Mouse (Mus musculus) T-helper 17 cell (primary cell): ENCODE data around the gene Spock1.
"Not testable (repeated sequence)": the region's sequence is repeated elsewhere in the genome, so short reads cannot be mapped to it uniquely, and the experiment has no call there.

ENCODE experiments used
- in situ Hi-C, 2 experiments: fragments of 300-600 bp; cut with MboI, MseI; formaldehyde crosslinking; loops; 1 replicate in 1 of 2; 2 replicates in 1 of 2; pipeline ENCODE4 v1.15.1; 2025; ENCODE audit warnings: high pct_unique_total_duplicates in 2 of 2

Spock1 gene

DNA sequence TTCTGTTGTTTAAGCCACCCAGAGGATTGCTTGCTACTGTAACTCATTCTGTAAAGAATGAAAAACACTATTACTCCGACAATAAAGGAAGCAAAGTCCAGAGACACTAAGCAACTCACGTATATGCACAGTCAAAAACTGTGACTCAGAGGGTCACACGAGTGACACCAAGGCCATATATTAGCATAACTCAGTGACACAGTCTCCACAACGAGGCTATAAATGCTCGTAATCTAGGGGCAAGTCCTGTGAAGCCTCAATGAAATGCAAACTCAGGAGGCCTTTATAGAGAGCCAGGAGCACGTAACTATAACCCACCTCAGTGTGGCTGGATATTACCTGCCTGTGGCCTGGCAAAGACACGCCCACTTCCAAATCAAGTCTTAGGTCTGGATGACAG, 298.2 kb downstream of the Spock1 start:
- in situ Hi-C loops, result loop anchor here in 1 of 2 experiments (5.0 kb wide), 1 partner anchor 92 kb away; no protein-coding TSS in a partner anchor

DNA sequence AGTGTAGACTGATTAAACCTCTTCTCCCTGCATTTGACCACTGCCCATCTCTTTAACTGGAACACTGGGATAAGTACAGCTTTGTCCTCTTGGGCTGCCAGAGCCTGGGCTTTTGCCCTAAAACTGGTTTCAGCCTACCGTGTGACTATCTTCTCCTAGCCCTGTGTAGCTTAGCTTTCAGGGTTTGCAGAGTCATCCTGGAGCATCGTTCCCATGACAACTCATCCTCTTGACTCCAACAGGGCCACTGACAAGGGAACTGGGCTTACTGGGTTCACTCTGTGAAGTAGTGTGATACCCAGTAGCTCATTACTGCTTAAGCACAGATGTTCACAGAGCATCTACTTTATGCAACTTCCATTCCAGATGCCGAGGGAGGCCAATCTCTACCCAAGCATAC, 303.7 kb downstream of the Spock1 start:
- in situ Hi-C loops, result no loop called here

DNA sequence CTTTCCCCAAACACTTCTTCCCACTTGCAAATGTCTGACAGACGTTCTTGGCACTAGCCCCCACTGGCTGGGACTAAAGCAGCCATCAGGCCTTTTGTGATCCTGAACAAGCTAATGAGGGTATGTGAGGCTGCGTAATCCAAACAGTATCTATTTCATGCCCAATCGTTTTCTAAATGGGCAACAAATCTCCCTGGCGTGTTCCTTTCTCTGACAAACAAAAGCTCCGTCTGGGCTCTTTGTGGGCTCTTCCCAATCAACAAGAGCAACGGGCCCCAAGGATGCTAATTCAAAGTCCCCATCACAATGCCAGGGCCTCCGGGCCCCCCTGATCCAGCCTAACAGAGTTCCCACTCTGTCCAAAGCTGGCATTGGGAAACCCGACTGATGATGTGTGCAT, 304.9 kb downstream of the Spock1 start:
- in situ Hi-C loops, result no loop called here

DNA sequence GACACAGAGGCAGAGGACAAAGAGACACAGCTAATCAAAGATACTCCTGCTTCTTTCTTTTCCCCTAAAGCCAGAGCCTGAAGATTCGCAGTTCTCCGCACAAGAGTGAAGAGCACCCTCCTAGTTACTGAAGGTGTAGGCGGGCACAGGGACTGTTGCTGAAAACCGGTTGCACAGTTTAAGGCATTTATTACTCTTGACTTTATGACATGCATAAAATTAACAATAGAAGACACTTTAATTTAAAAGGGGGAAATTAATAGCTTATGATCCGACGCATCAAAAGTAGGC, 312.4 kb downstream of the Spock1 start:
- in situ Hi-C loops, result no loop called here

DNA sequence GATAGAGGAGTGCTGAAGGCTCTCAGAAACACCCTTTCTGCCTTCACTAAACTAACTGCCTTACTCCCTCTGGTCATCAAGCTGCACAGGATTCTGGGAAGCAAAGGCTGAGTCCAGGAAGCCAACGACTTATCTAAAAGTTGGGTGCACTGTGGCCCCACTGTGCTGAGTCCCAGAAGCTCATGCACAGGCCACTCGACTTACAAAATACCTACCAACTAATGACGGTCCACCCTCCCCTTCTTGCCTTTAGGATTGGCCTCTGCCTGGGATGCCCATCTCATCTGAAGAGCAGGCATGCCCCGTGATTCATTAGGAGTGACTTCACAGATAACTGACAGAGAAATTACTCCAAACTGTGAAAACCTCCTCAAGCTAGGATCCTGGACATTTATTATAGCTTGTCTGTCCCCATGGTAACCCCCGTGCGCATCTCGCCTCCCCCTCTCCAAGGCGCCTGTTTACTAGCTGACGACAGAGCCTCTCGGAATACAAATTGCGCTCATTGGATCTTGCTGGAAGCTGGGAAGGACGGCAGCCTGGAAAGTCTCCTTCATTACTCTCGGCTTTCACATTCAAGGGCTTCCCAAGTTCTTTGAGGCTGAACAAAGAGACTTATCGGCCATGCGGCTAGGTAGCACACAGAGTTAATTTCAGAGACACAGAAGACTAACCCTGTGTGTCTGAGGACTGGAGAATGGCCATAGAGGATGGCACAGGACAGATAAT, 312.9 kb downstream of the Spock1 start:
- in situ Hi-C loops, result no loop called here

DNA sequence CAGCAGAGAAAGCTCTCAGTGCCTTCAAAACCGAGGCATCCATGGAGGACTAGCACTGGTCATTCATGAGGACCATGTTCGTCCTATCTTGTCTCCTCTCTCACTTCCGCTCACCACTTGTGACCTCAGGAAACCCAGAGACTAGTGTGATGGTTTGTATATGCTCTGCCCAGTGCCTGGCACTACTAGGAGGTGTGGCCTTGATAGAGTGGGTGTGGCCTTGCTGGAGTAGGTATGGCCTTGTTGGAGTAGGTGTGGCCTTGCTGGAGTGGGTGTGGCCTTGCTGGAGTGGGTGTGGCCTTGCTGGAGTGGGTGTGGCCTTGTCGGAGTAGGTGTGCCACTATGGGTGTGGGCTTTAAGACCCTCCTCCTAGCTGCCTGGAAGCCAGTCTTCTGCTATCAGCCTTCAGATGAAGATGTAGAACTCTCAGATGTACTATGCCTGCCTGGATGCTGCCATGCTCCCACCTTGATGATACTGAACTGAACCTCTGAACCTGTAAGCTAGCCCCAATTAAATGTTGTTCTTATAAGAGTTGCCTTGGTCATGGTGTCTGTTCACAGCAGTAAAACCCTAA, 318.7 kb downstream of the Spock1 start:
- in situ Hi-C loops, result not testable (repeated sequence)

DNA sequence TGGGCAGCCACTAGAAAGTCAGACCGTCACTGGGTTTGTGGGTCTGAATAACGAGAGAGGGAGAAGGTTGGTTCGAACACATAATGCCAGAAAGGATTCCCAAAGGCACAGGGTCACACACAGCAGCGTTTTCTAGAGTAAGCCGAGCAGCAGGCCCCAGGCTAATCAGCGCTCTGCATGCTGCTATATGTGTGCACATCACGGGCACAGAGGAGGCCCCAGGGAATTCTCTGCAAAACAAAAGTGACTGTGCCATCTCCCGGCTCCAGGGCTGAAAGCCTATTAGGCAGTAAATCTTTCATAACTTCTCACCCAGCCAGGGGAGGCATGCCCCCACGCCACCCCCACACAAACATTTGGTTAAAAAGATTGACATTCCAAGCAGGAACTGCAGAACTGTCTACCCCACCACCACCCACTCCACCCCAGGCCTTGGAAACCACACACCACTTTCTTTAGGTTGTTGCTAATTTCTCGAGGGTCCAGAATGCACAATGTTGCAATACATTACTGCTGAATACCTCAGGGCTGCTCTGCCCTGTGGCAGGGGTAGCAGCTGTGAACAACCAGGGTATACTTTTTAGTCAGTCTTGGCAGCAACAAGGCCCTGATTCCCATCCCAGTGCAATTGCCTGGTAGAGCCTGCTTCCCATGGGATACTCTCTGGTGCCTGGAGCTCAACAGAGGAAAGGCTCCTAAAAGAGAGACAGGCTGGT, 319.4 kb downstream of the Spock1 start:
- in situ Hi-C loops, result no loop called here

DNA sequence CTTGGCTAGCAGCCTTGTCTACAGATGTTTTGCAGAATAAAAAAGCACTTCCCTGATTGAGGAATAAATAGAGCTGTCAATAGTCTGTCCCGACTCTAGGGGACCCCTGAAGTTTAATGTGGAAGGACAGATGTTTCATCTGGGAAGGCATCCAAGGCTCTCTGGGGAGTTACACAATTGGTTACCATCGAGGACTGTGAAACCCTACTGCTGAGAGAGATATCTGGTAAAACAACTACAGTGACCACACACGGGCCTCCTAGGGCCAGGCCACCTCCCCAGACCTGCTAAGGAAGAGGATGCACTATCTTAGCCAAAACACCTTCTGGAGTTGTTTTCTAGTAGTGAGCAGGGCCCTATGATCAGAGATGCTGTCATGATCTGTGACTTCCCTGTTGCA, 323.0 kb downstream of the Spock1 start:
- in situ Hi-C loops, result no loop called here

DNA sequence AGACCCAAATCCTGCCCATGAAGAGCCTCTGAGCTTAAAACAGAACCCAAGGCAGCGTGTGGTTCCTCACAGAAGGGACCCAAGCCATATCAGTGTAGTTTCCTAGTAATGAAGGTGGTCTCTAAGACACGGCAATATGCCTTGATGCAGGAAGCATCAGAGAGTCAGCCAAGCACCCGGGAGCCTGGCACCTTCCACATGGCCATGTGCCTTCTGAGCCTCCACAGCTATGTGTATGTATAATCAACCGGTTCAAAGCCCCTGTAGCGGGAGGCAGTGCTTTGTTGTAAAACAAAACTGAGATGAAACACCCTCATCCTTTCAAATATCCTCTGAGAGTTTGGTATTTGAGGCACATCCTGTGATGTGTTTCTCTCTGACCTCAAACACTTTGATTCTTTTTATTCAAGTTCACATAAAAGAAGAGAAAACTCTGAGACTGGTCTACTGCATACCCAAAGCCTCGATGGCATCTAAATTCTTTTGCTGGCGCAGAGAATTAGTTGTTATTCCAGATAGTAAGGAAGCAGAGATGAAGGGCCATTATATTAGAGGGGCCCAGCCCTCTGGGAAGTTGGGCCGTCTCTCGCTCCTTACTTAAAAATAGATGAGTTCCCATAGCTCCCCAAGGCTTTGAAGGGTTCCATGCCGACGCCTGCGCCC, 325.7 kb downstream of the Spock1 start:
- in situ Hi-C loops, result no loop called here

DNA sequence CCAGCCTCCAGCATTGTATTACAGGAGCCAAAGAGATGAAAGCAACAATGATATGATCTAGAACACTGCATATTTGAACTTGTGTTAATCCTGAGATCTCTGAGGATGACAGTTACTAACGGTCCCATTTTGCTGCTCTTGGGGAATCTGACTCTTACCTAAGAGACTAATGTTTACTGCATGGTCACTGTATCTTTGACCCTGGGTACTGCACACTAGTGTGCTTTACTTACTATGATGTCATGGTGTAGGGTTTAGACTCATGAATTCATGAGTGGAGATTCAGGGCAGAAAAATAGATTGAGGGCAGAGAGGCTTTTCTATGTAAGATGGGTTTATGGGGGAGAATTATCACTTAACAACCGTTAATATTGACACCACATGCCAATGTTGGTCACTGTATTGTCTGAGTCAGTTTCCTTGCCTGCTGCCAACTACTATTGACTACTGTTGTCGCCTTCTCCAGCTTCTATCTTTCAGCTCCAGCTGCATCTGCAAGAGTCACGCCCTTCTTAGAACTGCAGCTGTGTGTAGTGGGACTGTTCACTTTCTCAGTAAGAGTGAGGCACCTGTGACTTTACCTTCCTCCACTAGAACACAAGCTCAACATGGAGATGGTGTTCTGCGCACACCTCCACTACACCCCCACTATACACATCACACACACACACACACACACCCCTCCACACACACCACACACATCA, 330.4 kb downstream of the Spock1 start:
- in situ Hi-C loops, result no loop called here

DNA sequence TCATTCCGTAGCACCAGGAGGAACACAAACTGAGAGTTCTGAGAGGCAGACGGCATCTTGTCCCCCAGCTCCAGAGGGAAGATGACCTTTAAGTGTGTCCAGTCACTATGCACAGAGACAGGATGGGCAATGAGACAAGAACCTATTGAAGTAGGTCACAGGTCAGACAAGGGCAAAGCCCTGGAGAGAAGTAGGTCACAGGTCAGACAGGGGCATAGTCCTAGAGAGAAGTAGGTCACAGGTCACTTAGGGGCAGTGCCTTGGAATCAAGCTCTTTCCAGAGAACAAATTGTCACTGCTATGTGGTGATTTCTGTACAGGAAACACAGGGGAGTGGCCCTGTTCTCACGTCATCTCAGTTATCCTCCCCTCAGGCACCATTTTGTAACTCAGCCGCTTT, 334.6 kb downstream of the Spock1 start:
- in situ Hi-C loops, result no loop called here

DNA sequence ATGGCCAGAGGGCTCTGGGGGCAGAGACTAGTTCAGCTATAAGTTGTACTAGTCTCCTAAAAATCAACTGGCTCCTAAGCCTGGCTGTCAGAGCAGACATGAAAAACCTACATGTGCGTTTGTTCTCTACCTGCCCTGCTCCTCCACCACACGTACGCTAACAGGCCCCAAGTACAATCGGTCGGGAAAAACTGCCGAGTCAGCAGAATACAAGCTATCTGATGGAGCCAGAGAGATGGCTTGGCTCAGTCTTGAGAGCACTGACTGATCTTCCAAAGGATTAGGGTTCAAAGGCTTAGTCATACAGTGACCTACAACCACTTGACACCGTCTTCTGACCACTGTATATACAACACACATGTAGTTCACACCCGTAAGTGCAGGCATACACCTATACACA, 339.7 kb downstream of the Spock1 start:
- in situ Hi-C loops, result no loop called here

DNA sequence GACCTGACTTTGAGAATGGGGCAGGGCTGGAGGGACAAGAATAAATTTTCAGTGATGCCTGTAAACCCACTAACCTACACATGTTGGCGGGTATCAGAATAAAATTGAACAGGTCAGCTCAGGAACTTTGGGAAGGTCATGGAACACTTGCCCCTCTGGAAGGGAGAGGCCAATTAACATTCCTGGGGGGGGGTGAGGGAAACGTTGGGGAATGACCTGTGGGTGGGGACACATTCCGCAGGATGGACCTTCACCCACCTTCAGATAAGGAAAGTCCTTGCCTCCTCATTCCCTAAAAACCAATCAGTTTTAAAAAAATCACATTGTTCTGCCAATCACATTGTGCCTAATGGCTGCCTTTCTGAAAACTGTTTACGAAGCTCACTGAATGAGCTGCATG, 352.9 kb downstream of the Spock1 start:
- in situ Hi-C loops, result no loop called here

DNA sequence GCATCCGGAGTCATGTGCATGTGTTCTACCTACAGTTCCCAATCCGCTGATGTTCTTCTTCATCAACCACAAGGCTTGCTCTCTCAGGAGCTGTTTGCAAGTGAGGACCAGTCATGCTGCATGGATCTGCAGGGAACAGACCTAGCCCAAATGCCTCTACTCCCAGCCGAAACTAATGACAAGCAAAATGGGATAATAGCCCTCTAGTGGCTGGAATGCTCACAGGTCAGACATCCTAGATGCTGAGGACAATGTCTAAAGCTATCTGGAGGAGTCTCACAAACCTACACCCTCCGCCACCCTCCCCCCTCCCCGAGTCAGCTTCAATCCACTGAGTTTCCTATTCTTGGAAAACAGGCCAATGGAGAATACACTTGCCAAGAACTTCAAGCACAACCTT, 358.4 kb downstream of the Spock1 start:
- in situ Hi-C loops, result no loop called here

DNA sequence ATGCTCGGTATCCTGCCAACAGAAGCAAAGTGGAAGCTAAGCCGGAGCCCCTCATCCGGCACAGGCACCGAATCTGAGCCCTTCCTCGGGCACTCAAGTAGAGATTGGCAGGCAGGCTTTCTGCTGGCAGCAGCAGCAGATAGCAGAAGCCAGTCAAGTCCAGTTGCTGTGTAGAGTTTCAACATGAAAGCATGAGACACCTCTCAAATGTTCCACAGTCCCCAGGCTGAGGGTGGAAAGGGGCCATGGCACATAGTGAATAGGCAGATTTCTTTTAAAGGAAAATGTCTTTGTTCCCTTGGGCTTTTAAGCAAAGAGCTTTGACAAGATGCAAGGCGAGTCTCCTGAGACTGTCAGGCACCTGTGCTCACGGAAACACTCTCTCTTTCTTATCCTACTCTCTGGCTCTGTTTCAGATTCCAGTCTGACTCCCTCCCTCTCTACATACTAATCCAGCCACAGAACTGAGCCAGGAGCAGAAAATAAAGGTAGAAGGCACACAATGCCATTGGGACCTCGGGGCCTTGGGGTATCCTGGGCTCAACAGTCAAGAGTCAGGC, 371.1 kb downstream of the Spock1 start:
- in situ Hi-C loops, result no loop called here

DNA sequence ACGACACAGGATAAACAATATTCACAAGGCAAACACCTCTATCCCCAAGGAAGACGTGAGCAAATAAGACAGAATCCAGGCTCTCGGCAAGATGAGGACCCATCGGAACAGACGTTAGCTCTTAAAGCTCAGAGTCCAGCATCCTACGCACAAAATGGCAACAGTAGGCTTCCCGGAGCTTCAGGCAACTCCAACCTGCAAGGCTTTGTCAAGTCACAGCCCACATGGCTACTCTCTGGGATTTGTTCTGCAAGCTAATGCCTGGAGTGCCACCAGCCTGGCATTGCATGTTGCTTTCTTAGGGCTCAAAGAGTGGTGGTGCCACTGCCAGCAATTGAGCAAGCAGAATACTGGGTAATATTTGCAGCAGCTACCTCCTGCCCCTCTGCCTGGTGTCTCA, 373.8 kb downstream of the Spock1 start:
- in situ Hi-C loops, result no loop called here

DNA sequence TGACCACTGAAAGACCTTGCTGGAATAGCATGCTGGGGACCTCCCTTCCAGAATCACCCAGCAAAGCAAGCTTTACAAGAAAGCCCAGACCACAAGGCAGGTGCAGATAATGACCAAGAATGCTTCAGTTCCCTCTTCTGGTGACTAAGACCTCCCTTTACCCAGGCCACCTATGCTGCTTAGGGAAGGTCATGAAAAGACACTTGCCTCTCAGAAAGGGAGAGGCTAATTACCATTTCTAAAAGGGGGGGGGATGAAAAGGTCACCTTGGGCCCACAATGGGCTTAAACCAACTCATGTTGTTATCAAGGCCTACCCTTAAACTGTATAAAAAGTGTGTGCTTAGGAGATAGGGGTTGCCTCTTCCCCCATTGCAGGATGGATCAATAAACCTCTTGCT, 382.2 kb downstream of the Spock1 start:
- in situ Hi-C loops, result no loop called here

DNA sequence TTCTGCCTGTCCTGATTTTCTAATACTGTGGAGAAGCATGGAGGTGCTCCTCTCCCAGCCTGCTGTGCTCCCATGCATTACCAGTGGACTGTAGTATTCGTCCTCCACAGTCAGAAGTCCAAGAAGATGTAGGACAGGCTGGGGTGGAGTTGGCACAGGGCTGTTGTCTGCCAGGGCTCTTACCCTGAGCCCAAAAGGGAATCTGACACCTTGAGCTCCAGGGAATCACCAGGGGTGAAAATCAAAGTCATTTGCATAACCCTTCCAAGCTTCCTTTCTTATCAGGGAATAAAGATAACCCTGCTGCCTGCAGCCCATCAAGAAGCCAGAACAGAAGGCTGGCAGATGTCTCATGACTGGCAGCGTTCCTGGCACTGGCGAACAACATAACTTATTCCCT, 383.6 kb downstream of the Spock1 start:
- in situ Hi-C loops, result no loop called here

DNA sequence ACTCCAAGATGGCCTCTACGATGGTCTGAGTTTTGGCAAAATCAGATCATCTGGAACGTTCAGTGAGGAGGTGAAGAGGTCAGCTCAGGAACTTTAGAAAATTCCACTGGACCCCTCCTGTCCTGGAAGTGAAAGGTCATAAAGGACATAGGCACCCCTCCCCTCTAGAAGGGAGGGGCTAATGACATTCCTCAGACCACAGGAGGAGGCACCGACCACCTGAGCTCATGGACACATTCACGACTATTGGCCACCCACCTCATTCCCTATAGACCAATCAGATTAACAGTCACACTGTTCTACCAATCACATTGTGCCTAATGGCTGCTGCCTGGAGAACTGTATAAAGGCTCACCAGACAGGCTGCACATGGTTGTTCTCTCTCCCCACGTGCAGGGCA, 384.8 kb downstream of the Spock1 start:
- in situ Hi-C loops, result no loop called here

DNA sequence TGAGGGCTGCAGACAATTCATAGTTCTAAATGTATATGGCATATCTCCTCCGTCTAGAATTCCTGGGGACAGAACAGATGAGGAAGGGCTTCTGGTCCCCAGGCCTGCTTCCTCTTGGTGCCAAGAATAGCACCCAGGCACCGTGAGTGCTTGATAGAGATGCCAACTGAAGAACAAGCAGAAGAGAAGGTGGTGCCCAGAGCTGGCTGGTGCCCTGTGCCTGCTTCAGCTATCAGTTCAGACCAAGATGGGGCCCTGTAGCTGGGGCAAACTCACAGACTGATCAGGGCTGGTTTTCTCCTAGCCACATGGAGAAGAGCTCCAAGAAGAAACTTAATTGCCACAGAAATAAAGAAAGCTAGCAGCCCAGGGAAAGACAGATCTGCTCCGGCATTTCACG, 385.8 kb downstream of the Spock1 start:
- in situ Hi-C loops, result no loop called here

DNA sequence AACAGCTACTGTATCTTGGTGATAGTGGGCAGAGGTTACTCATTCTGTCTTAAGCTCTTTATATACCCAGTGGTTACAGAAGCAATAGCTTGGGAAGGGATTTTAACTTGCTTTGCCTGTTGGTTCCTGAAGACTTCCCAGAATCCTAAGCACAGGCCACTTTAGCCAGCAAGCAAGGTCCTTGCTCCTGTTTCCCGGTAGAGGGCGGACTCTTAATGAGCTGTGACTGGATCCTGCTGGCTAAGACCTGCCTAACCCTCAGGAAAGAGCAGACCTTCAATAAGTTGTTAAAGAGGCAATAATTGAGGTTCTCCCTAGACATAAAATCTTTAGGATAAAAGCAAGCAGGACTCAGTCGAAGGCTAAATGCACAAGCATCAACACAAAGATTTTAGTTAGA, 387.0 kb downstream of the Spock1 start:
- in situ Hi-C loops, result no loop called here

DNA sequence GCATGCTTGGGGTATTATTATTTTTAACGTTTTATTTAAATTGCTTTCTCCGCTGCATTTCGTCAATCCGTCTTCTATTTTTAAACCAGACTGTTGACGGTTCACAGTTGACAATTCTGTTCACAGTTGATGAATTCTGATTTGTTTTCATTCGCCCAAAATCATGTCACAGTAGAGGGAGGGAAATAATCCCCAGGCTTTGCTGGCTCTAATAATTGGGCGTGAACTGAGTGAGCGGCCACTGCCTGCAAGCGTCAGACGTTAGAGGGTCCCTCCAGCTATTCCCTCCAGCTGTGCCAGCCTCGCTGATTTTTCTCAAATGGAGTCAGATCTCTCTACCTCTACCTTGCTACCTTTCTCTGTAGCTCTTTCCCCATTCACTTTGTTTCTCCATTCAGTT, 388.3 kb downstream of the Spock1 start:
- in situ Hi-C loops, result no loop called here
